Mouse (Mus musculus): Measurements from ENCODE around the gene Gm20604. TPM values are rescaled to one million over a fixed set of nuclear protein-coding genes. Genes with fewer than 3 reads are reported as not detected.

Gene Gm20604
- 7.6 TPM for polyA plus RNA-seq (2017; shearing (Covaris generic))

GRCm38 (mm10) chr12:102758403-102758756 is at the start of gene Gm20604:
Gene Gm20604, minus strand, starts transcription at chr12:102758672.

GRCm38 (mm10) chr12:102757689-102758402 is 626 bp downstream of the Gm20604 start, which contains the start of the genes Gm28051, Gon7 and Ubr7:
Gene Gm28051, minus strand, starts transcription at chr12:102757765.
Gene Gon7, minus strand, starts transcription at chr12:102757803.
Gene Ubr7, plus strand, starts transcription at chr12:102757967.

GRCm38 (mm10) chr12:102743589-102744574 is 14.6 kb downstream of the Gm20604 start, which contains the start of the genes Moap1 and Tmem251:
Gene Moap1, minus strand, starts transcription at chr12:102743661.
Gene Tmem251, plus strand, starts transcription at chr12:102743762.

GRCm38 (mm10) chr12:102704457-102705198 is 53.8 kb downstream of the Gm20604 start, which contains the start of gene Itpk1:
Gene Itpk1, minus strand, starts transcription at chr12:102704930.

Other genes starting within 250 kb of the Gm20604 start
- gene Chga, start 203.7 kb downstream of the Gm20604 start, polyA plus RNA-seq (2017; shearing (Covaris generic)) = not detected
- 25.9 TPM for gene Itpk1, start 53.7 kb downstream of the Gm20604 start, polyA plus RNA-seq (2017; shearing (Covaris generic))
- gene Moap1, start 15.0 kb downstream of the Gm20604 start, polyA plus RNA-seq (2017; shearing (Covaris generic)) = 9.7 TPM
- 10.3 TPM for gene Tmem251, start 14.9 kb downstream of the Gm20604 start, polyA plus RNA-seq (2017; shearing (Covaris generic))
- not detected for gene Gm28051, start 907 bp downstream of the Gm20604 start, polyA plus RNA-seq (2017; shearing (Covaris generic))
- gene Gon7, start 869 bp downstream of the Gm20604 start, polyA plus RNA-seq (2017; shearing (Covaris generic)) = 27.5 TPM
- gene Ubr7, start 705 bp downstream of the Gm20604 start, polyA plus RNA-seq (2017; shearing (Covaris generic)) = 36.2 TPM
- 6.2 TPM for gene Btbd7, start 119.8 kb upstream of the Gm20604 start, polyA plus RNA-seq (2017; shearing (Covaris generic))
- not detected for gene Cox8c, start 140.6 kb upstream of the Gm20604 start, polyA plus RNA-seq (2017; shearing (Covaris generic))
- 0.51 TPM for gene Unc79, start 190.2 kb upstream of the Gm20604 start, polyA plus RNA-seq (2017; shearing (Covaris generic))

Data from CD4-positive, CD25-positive, alpha-beta regulatory T cell, adult 9 weeks (primary cell).